Mouse (Mus musculus) spleen, adult 2 months (tissue): ENCODE results near the gene Diablo.

Experiments used
- CTCF ChIP-seq: fragments of 200-500 bp; IDR thresholded peaks from 2 replicates; pipeline ENCODE4 v1.5.1; 2011; ENCODE audit warnings: mild to moderate bottlenecking, inconsistent platforms; ENCODE audit not compliant: insufficient read depth, insufficient read length, insufficient replicate concordance; ENCODE audit errors: extremely low read depth
- POLR2A ChIP-seq: fragments of 200-500 bp; IDR thresholded peaks from 2 replicates; pipeline ENCODE4 v1.6.1; 2011; ENCODE audit warnings: low read depth, low read length, inconsistent platforms

GRCm38 (mm10) chr5:123512102-123512501 is 11.9 kb downstream of the Diablo start:
- TF ChIP-seq POLR2A (no peak), CTCF (no peak)
